Mouse (Mus musculus) lung, embryonic 16.5 days (tissue): ENCODE measurements around the gene P4hb. TPM values are rescaled to one million over a fixed set of nuclear protein-coding genes. Genes with fewer than 3 reads are reported as not detected.
"Not testable (repeated sequence)": the region's sequence is repeated elsewhere in the genome, so short reads cannot be mapped to it uniquely, and the experiment has no call there.

ENCODE experiments used
- ATAC-seq: fragments of 200-750 bp; cut with Nextera tagmentation; 2 replicates; pipeline ENCODE4 v1.8.0; 2017; ENCODE audit warnings: low read depth, mild to moderate bottlenecking, moderate library complexity
- H3K27ac ChIP-seq: fragments of 300-500 bp; sonication (generic); 2 replicates; pipeline ENCODE4 v1.5.1; 2014; ENCODE audit warnings: mild to moderate bottlenecking, control low read depth, low read length
- H3K27me3 ChIP-seq: fragments of 300-500 bp; sonication (generic); 2 replicates; pipeline ENCODE4 v1.6.1; 2014; ENCODE audit warnings: low read depth, low read length, mixed read lengths; ENCODE audit not compliant: control insufficient read depth, insufficient read depth
- H3K36me3 ChIP-seq: fragments of 300-500 bp; sonication (generic); 2 replicates; pipeline ENCODE4 v1.6.1; 2014; ENCODE audit warnings: low read length; ENCODE audit not compliant: control insufficient read depth, insufficient read depth
- H3K4me1 ChIP-seq: fragments of 300-500 bp; sonication (generic); replicated peaks from 2 replicates; pipeline ENCODE4 v1.6.1; 2014; ENCODE audit warnings: low read length, mixed read lengths; ENCODE audit not compliant: control insufficient read depth, insufficient read depth
- H3K4me2 ChIP-seq: fragments of 300-500 bp; sonication (generic); 2 replicates; pipeline ENCODE4 v1.6.1; 2014; ENCODE audit warnings: low read depth, low read length, control low read depth
- H3K4me3 ChIP-seq: fragments of 300-500 bp; sonication (generic); 2 replicates; pipeline ENCODE4 v1.5.1; 2014; ENCODE audit warnings: mild to moderate bottlenecking, low read length, control low read depth
- H3K9ac ChIP-seq: fragments of 300-500 bp; sonication (generic); 2 replicates; pipeline ENCODE4 v1.6.1; 2014; ENCODE audit warnings: low read length, control low read depth
- H3K9me3 ChIP-seq: fragments of 300-500 bp; sonication (generic); 2 replicates; pipeline ENCODE4 v1.6.1; 2016; ENCODE audit warnings: low read length; ENCODE audit not compliant: control insufficient read depth
- whole genome bisulfite sequencing: fragments of 180-500 bp; shearing (Covaris S2); extraction: QIAGEN DNeasy Blood & Tissue Kit; methylation state at CpG from one replicate; pipeline ENCODE4 v1.1.7; 2014; 5-methylcytosine and 5-hydroxymethylcytosine counted together
- polyA plus RNA-seq: library from polyadenylated mRNA; unstranded; fragments of >200 nt; fragmentation: Nextera tagmentation; extraction: Ambion mirVana; gene quantifications from 2 replicates; pipeline ENCODE4 v1.2.1, GENCODE M21; 2015

Gene P4hb
- polyA plus RNA-seq, 1 experiment from 2014 or later = 841 TPM

- Histone ChIP-seq H3K36me3 (no peaks in the 10 kb centered on the region), H3K27me3 (no peaks in the 10 kb centered on the region; the same call in 1 of the 2 replicates), H3K4me3 (no peak overlapping the region), H3K9me3 (no peaks in the 10 kb centered on the region), H3K27ac (no peak overlapping the region), H3K4me1 (peaks cover 13% of the 10 kb centered on the region), H3K4me2 (no peak overlapping the region), H3K9ac (no peak overlapping the region)
- ATAC-seq = no peak
- WGBS = 81% methylated on average over 8 of the region's 8 CpGs
Observed at GRCm38 (mm10) chr11:120522581-120522980, 50.5 kb downstream of the P4hb start.

DNA sequence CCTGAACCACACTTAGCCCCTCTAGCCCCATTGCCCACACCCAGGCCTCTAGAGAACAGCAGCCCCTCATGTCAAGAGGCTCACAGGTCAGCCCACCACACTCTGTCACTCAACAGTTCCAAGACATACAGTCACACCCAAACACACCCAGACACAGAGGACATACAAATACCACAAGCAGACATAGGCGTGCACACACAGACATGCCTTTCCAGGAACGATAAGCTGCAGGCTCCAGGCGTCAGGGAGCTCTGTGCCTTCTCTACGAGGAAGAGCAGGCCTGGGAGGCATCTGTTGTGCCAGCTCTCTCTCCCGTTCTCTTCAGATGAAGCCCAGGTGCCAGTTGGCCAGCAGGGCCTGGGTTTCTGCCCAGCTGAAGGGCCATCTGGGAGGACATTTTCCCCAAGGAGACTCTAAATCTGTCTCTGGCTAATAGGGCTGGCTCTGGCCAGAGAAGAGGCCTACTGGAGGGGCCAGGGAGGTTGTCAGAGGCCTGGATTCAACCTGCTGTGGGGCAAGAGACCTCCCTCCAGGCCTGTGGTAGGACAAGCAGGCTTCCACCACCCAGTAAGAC is 52.0 kb downstream of the P4hb start:
- Histone ChIP-seq H3K9me3 (no peaks in the 10 kb centered on the region), H3K27me3 (no peaks in the 10 kb centered on the region), H3K4me2 (no peak overlapping the region), H3K36me3 (no peaks in the 10 kb centered on the region), H3K4me3 (no peak overlapping the region), H3K27ac (peak overlapping the region; percentile 1; the same call in 1 of the 2 replicates), H3K4me1 (peaks cover 13% of the 10 kb centered on the region), H3K9ac (no peak overlapping the region)
- WGBS = 60% methylated on average over 5 of the region's 5 CpGs
- ATAC-seq = no peak

DNA sequence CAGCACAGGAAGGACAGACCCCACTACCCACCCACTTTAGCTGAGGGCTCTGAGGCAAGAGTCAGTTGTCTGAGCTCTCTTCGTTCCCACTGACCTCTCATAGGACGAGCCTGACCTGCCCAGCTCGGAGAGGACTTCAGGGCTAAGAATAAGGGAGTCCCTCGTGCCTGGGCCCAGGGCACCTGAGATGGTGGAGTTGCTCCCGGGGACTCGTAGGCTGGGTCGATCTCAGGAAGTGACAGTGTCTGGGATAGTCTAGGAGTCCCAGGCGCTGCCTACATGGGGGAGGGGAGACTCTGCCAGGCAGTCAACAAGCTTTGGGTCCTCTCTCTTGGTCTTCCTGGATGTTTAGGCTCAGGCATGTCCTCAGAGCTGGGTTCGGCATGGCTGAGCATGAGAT is 52.6 kb downstream of the P4hb start:
- H3K4me3 ChIP-seq = no peak overlapping the region
- 60% methylated on average over 9 of the region's 9 CpGs for WGBS
- H3K27me3 ChIP-seq = no peaks in the 10 kb centered on the region
- no peak overlapping the region for H3K9ac ChIP-seq
- no peaks in the 10 kb centered on the region for H3K36me3 ChIP-seq
- no peak for ATAC-seq
- peaks cover 13% of the 10 kb centered on the region for H3K4me1 ChIP-seq
- H3K4me2 ChIP-seq = no peak overlapping the region
- no peaks in the 10 kb centered on the region for H3K9me3 ChIP-seq
- no peak overlapping the region for H3K27ac ChIP-seq

DNA sequence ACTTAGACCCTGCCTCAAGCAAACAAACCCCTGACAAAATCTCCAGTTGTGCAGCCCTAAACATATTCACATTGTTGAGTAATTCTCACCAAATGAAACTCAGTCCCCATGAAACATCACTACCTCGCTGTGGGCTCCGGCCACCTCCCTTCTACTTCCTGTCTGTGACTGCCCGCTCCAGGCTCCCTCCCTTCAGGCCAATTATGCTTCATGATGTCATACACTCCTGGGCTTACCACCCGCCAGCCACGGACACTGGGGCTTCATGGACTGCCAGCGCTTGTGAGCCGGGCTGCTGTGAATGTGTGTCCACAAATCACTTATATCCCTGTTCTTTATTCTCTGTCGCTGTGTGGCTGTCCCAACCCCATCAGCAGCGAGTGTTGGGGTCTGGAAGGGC is 53.3 kb downstream of the P4hb start:
- Histone ChIP-seq H3K4me1 (peaks cover 13% of the 10 kb centered on the region), H3K9ac (peak overlapping the region; percentile 47; the same call in 1 of the 2 replicates), H3K4me3 (no peak overlapping the region), H3K4me2 (peak overlapping the region; percentile 28), H3K36me3 (no peaks in the 10 kb centered on the region), H3K9me3 (no peaks in the 10 kb centered on the region), H3K27ac (0 out of 2 replicates have a peak overlapping the region, but pooled peaks have one; percentile 10), H3K27me3 (no peaks in the 10 kb centered on the region; the same call in 1 of the 2 replicates)
- WGBS = 29% methylated on average over 9 of the region's 9 CpGs
- ATAC-seq = peak; percentile 71

DNA sequence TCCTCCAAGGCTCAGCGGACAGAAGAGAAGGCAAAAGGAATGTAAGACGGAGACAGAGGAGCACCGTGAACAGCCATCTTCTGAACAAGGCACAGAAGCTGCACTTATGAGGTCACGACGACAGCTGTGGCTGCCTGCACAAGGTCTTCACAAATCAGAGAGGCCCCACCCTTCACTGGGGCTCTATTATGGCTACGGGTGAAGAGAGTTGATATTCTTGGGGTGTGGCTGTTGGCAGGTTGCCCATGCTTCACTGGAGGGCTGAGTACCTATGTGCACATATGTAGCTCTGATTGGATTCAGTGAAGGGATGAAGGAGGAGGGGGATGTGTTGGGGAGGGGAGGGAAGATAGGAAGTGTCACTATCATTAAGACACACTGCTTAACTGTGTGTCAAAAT is 54.5 kb downstream of the P4hb start:
- Histone ChIP-seq H3K9ac (no peak overlapping the region), H3K27ac (peak overlapping the region; percentile 35), H3K4me3 (no peak overlapping the region), H3K36me3 (no peaks in the 10 kb centered on the region), H3K4me1 (peaks cover 13% of the 10 kb centered on the region), H3K27me3 (no peaks in the 10 kb centered on the region; the same call in 1 of the 2 replicates), H3K9me3 (no peaks in the 10 kb centered on the region), H3K4me2 (no peak overlapping the region)
- ATAC-seq = peak; percentile 26; the same call in 1 of the 2 replicates
- 47% methylated on average over 6 of the region's 6 CpGs for WGBS

GRCm38 (mm10) chr11:120518027-120518426 is 55.0 kb downstream of the P4hb start:
- Histone ChIP-seq H3K4me3 (no peak overlapping the region), H3K27ac (peak overlapping the region; percentile 35), H3K27me3 (no peaks in the 10 kb centered on the region; the same call in 1 of the 2 replicates), H3K4me1 (peaks cover 13% of the 10 kb centered on the region), H3K9me3 (no peaks in the 10 kb centered on the region), H3K9ac (peak overlapping the region; percentile 17; the same call in 1 of the 2 replicates), H3K4me2 (no peak overlapping the region), H3K36me3 (no peaks in the 10 kb centered on the region)
- ATAC-seq = peak; percentile 66
- WGBS = 34% methylated on average over 6 of the region's 6 CpGs

GRCm38 (mm10) chr11:120517147-120517546 is 55.9 kb downstream of the P4hb start:
- Histone ChIP-seq H3K4me2 (no peak overlapping the region), H3K27me3 (no peaks in the 10 kb centered on the region; the same call in 1 of the 2 replicates), H3K27ac (no peak overlapping the region), H3K4me3 (no peak overlapping the region), H3K36me3 (no peaks in the 10 kb centered on the region), H3K4me1 (peaks cover 13% of the 10 kb centered on the region), H3K9me3 (no peaks in the 10 kb centered on the region), H3K9ac (no peak overlapping the region)
- 76% methylated on average over 4 of the region's 4 CpGs for WGBS
- no peak for ATAC-seq

DNA sequence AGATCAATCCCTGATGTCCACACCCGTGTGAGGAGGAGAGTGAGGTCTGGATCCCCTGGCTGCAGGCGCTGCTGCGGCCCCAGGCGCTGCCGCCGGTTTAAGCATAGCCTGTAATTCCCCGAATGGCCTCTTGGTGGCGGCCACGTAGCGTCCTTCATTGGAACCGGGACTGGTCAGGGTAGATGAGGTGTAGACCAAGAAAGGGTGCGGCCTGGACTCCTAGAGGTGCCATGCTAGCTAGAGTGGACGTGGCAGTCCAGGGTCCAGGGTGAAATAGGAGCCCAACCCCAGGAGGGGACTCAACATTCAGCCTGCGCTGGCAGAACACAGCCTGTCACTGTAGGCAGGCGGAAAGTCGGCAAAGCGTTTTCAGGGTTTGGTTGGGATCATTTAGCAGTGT is 57.4 kb downstream of the P4hb start:
- ATAC-seq = peak; percentile 62; the same call in 1 of the 2 replicates
- no peak overlapping the region for H3K4me2 ChIP-seq
- H3K27me3 ChIP-seq = no peaks in the 10 kb centered on the region; the same call in 1 of the 2 replicates
- H3K36me3 ChIP-seq = no peaks in the 10 kb centered on the region
- WGBS = 18% methylated on average over 17 of the region's 17 CpGs
- no peaks in the 10 kb centered on the region for H3K9me3 ChIP-seq
- H3K4me1 ChIP-seq = peaks cover 14% of the 10 kb centered on the region
- no peak overlapping the region for H3K27ac ChIP-seq
- no peak overlapping the region for H3K9ac ChIP-seq
- H3K4me3 ChIP-seq = no peak overlapping the region

- not testable (repeated sequence) for ATAC-seq, H3K9ac ChIP-seq, H3K27me3 ChIP-seq, H3K4me2 ChIP-seq, H3K27ac ChIP-seq, H3K9me3 ChIP-seq, H3K4me3 ChIP-seq, H3K36me3 ChIP-seq
- peaks cover 18% of the 10 kb centered on the region for H3K4me1 ChIP-seq
- 84% methylated on average over 2 of the region's 2 CpGs for WGBS
Observed at GRCm38 (mm10) chr11:120514262-120514661, 58.8 kb downstream of the P4hb start.
